Mouse (Mus musculus): ENCODE measurements around the gene Tinf2. TPM values are rescaled to one million over a fixed set of nuclear protein-coding genes. Genes with fewer than 3 reads are reported as not detected.

Gene Tinf2
- polyA plus RNA-seq, 1 experiment from 2014 or later: 45.7 TPM

- Histone ChIP-seq H3K4me3 (no peak overlapping the region), H3K4me2 (replicated peaks) (no peak overlapping the region), H3K36me3 (no peaks in the 10 kb centered on the region), H3K27ac (no peak overlapping the region), H3K27me3 (replicated peaks) (no peaks in the 10 kb centered on the region), H3K4me1 (no peaks in the 10 kb centered on the region), H3K9ac (no peak overlapping the region), H3K9me3 (no peaks in the 10 kb centered on the region)
- ATAC-seq (ENCODE audit: low FRiP score, low read depth): no peak
- WGBS: 87% methylated on average over 4 of the region's 4 CpGs
These were observed 15.6 kb upstream of the Tinf2 start for GRCm38 (mm10) chr14:55697226-55697625.

- no peak for ATAC-seq (ENCODE audit: low FRiP score, low read depth)
- H3K9ac ChIP-seq: no peak overlapping the region
- no peaks in the 10 kb centered on the region for H3K9me3 ChIP-seq
- H3K27me3 ChIP-seq (replicated peaks): no peaks in the 10 kb centered on the region
- H3K4me3 ChIP-seq: no peak overlapping the region
- H3K27ac ChIP-seq: no peak overlapping the region
- 81% methylated on average over 10 of the region's 10 CpGs for WGBS
- H3K4me1 ChIP-seq: no peaks in the 10 kb centered on the region
- H3K36me3 ChIP-seq: no peaks in the 10 kb centered on the region
- H3K4me2 ChIP-seq (replicated peaks): no peak overlapping the region
These were observed 7.8 kb upstream of the Tinf2 start for GRCm38 (mm10) chr14:55689433-55689832.

GRCm38 (mm10) chr14:55682118-55682493 lies 486 bp upstream of the Tinf2 start:
- Histone ChIP-seq H3K36me3 (peaks cover 31% of the 10 kb centered on the region), H3K9me3 (no peaks in the 10 kb centered on the region), H3K27ac (no peak overlapping the region), H3K27me3 (replicated peaks) (no peaks in the 10 kb centered on the region), H3K4me2 (replicated peaks) (peak overlapping the region; percentile 87), H3K4me1 (peaks cover 9% of the 10 kb centered on the region), H3K9ac (no peak overlapping the region), H3K4me3 (peak overlapping the region; percentile 72)
- WGBS: 17% methylated on average over 3 of the region's 3 CpGs
- ATAC-seq (ENCODE audit: low FRiP score, low read depth): peak; percentile 49

- Histone ChIP-seq H3K9me3 (no peaks in the 10 kb centered on the region), H3K4me2 (replicated peaks) (no peak overlapping the region), H3K27me3 (replicated peaks) (no peaks in the 10 kb centered on the region), H3K36me3 (peaks cover 49% of the 10 kb centered on the region), H3K9ac (no peak overlapping the region), H3K4me1 (peaks cover 9% of the 10 kb centered on the region), H3K27ac (no peak overlapping the region), H3K4me3 (no peak overlapping the region)
- ATAC-seq (ENCODE audit: low FRiP score, low read depth): no peak
- WGBS: 90% methylated on average over 4 of the region's 4 CpGs
These were observed 4.0 kb downstream of the Tinf2 start for GRCm38 (mm10) chr14:55677615-55678014.

GRCm38 (mm10) chr14:55672741-55673060 lies 8.9 kb downstream of the Tinf2 start:
- WGBS: 87% methylated on average over 7 of the region's 7 CpGs
- no peak overlapping the region for H3K27ac ChIP-seq

DNA sequence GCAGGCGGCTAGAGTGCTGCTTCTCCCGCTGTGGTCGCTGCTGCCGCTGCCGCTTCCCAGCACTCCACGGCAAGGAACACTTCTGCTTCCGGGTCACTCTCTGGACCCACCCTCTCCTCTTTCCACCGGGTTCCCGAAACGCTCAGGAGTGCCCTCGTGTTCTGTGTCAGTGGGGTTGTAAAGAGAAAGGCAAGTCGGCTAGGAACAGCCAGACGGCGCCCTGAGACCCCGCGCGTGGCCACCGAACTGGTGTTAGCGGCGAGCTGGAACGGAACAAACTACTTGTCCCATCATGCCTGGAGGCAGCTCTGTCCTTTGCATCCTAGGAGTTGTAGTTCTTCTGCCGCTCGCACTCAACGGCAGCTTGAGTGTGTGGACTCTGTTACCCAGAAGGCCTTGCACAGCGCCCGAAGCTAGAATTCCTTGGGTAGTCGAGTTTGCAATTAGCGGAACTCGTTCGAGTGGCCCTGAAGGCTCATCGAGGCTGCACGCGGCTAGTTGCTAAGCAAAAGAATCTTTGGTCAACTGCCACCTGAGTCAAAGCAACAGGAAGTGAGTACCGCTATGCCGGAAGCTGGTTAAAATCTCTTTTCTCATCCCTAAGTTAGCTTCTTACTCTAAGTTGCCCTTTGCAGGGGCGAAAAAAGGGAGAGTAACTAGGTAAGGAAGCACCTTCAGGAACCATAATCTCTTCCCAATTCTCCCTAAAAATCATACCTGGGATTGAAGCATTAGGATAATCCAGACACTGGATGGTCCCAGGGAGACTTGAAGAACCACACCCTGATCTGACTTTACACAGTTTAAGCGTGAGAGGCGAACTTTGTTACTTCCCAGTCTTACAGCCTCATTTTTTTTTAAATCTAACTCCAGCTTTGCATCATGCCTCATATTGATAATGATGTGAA lies 9.5 kb downstream of the Tinf2 start, which contains the start of the genes Gmpr2 and Nedd8:
Gene Gmpr2 (plus strand): TSS at position 109 of the 908 bp plus-strand sequence.
Gene Nedd8 (minus strand): TSS at position 292 of the 908 bp plus-strand sequence.
- peak; percentile 97 for ATAC-seq (ENCODE audit: low FRiP score, low read depth)
- 1% methylated on average over 38 of the region's 38 CpGs for WGBS

More at GRCm38 (mm10) chr14:55672741-55673060, 8.9 kb downstream of the Tinf2 start:
- Histone ChIP-seq H3K27me3 (replicated peaks) (no peaks in the 10 kb centered on the region), H3K9ac (peak overlapping the region; percentile 41), H3K4me1 (peaks cover 15% of the 10 kb centered on the region), H3K4me3 (peak overlapping the region; percentile 74; the same call in 1 of the 2 replicates), H3K36me3 (peaks cover 23% of the 10 kb centered on the region), H3K4me2 (replicated peaks) (peak overlapping the region; percentile 96), H3K9me3 (no peaks in the 10 kb centered on the region)
- ATAC-seq (ENCODE audit: low FRiP score, low read depth): no peak

DNA sequence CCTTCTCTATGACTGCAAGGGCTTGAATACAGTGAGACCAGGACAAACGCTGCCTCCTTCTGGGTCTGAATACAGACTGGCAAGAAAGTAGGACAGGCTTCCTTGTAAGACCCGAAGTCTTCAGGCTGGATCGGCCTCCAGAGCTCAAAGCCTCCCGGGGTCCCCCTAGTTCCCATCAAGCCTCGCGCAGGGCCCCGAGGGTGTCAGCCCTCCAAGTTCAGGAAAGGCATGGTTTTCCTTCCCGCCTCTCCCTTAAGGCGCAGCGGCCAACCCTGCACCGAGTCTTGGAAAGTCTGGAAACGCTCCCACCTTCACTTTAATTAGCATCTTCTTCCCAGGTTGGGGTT lies 10.2 kb downstream of the Tinf2 start:
- Histone ChIP-seq H3K36me3 (peaks cover 14% of the 10 kb centered on the region), H3K4me2 (replicated peaks) (peak overlapping the region; percentile 96), H3K27ac (peak overlapping the region; percentile 72; the same call in 1 of the 2 replicates), H3K27me3 (replicated peaks) (no peaks in the 10 kb centered on the region), H3K4me3 (peak overlapping the region; percentile 74), H3K9me3 (no peaks in the 10 kb centered on the region), H3K4me1 (peaks cover 15% of the 10 kb centered on the region), H3K9ac (peak overlapping the region; percentile 80)
- under 1% methylated on average over 12 of the region's 12 CpGs for WGBS
- peak; percentile 61 for ATAC-seq (ENCODE audit: low FRiP score, low read depth)

More for the DNA sequence above, 9.5 kb downstream of the Tinf2 start, which contains the start of the genes Gmpr2 and Nedd8:
- H3K27me3 ChIP-seq (replicated peaks): no peaks in the 10 kb centered on the region
- peak within 1 kb of the TSS; percentile 74 for H3K4me3 ChIP-seq
- H3K9ac ChIP-seq: peak within 1 kb of the TSS; percentile 80
- H3K4me1 ChIP-seq: peaks cover 15% of the 10 kb centered on the region
- H3K27ac ChIP-seq: peak within 1 kb of the TSS; percentile 72; the same call in 1 of the 2 replicates
- peak within 1 kb of the TSS; percentile 96 for H3K4me2 ChIP-seq (replicated peaks)
- peaks cover 17% of the 10 kb centered on the region for H3K36me3 ChIP-seq
- no peaks in the 10 kb centered on the region for H3K9me3 ChIP-seq

- peaks cover 28% of the 10 kb centered on the region for H3K36me3 ChIP-seq
- peak overlapping the region; percentile 61 for H3K4me2 ChIP-seq (replicated peaks)
- no peak overlapping the region for H3K4me3 ChIP-seq
- no peaks in the 10 kb centered on the region for H3K9me3 ChIP-seq
- H3K27me3 ChIP-seq (replicated peaks): no peaks in the 10 kb centered on the region
- H3K4me1 ChIP-seq: no peaks in the 10 kb centered on the region; the same call in 1 of the 2 replicates
- 51% methylated on average over 2 of the region's 2 CpGs for WGBS
- no peak for ATAC-seq (ENCODE audit: low FRiP score, low read depth)
- no peak overlapping the region for H3K9ac ChIP-seq
- H3K27ac ChIP-seq: no peak overlapping the region
These were observed 21.0 kb downstream of the Tinf2 start for GRCm38 (mm10) chr14:55660636-55661035.

DNA sequence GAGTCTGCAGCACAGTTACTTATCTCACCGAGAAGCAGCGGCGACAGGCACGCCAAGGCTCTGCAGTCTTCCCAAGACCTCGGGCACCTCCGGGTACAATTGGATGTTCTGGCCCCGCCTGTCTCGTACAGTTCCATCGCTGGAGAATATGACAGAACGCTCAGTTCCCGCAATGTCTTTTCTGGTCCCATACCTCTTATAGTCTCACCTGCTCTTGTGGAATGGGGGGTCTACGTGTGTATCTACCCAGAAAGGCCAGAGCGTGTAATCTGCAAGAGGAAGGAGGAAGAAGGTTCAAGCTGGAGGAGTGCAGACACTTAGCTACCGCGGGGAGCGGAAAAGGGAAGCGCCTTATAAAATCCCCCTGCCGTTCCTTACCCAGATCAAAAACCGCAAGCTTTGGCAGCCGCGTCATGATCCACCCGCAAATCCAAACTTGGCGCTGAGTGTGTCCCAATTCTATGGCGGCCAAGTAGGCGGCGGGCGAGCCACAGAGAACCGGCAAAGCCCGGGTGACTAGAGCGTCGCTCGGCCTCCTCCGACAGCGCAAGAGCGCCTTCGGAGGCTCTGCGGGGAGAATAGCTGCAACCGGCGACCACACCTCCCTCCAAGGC lies 21.6 kb downstream of the Tinf2 start, which contains the start of gene Mdp1:
Gene Mdp1 (minus strand): TSS at position 549 of the 614 bp plus-strand sequence.
- Histone ChIP-seq H3K36me3 (peaks cover 28% of the 10 kb centered on the region), H3K4me2 (replicated peaks) (peak within 1 kb of the TSS; percentile 61), H3K27ac (peak within 1 kb of the TSS; percentile 0; the same call in 1 of the 2 replicates), H3K4me1 (no peaks in the 10 kb centered on the region; the same call in 1 of the 2 replicates), H3K4me3 (peak within 1 kb of the TSS; percentile 64), H3K27me3 (replicated peaks) (no peaks in the 10 kb centered on the region), H3K9me3 (no peaks in the 10 kb centered on the region), H3K9ac (peak within 1 kb of the TSS; percentile 72)
- peak; percentile 94 for ATAC-seq (ENCODE audit: low FRiP score, low read depth)
- under 1% methylated on average over 39 of the region's 39 CpGs for WGBS

DNA sequence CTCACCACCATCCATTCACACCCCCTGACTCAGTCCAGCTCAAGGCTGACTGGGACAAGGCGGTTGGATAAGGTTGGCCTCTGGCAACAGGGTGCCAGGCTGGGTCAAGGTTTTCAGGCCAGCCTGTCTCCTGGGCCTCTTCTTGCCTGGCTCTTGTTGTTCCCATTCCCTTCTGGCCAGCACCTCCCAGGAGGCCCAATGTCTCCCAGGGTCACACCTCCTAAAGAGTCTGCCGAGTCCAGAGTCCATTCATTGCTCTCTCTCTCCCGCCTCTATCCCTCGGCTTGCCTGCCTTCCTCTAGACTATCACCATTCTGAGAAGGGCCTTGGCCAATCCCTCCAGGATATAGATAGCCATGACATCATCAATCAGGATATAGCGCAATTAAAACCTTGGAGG lies 23.6 kb downstream of the Tinf2 start:
- no peak overlapping the region for H3K4me3 ChIP-seq
- H3K36me3 ChIP-seq: peaks cover 18% of the 10 kb centered on the region
- WGBS: 92% methylated on average over 5 of the region's 5 CpGs
- H3K4me2 ChIP-seq (replicated peaks): no peak overlapping the region
- no peaks in the 10 kb centered on the region for H3K27me3 ChIP-seq (replicated peaks)
- H3K9ac ChIP-seq: no peak overlapping the region
- no peaks in the 10 kb centered on the region for H3K9me3 ChIP-seq
- H3K27ac ChIP-seq: no peak overlapping the region
- H3K4me1 ChIP-seq: no peaks in the 10 kb centered on the region; the same call in 1 of the 2 replicates
- no peak for ATAC-seq (ENCODE audit: low FRiP score, low read depth)

GRCm38 (mm10) chr14:55656935-55657334 lies 24.7 kb downstream of the Tinf2 start:
- WGBS: 90% methylated on average over 3 of the region's 3 CpGs
- Histone ChIP-seq H3K9ac (no peak overlapping the region), H3K9me3 (no peaks in the 10 kb centered on the region), H3K27ac (no peak overlapping the region), H3K4me2 (replicated peaks) (no peak overlapping the region), H3K4me1 (no peaks in the 10 kb centered on the region; the same call in 1 of the 2 replicates), H3K4me3 (no peak overlapping the region), H3K36me3 (peaks cover 13% of the 10 kb centered on the region), H3K27me3 (replicated peaks) (no peaks in the 10 kb centered on the region)
- no peak for ATAC-seq (ENCODE audit: low FRiP score, low read depth)

DNA sequence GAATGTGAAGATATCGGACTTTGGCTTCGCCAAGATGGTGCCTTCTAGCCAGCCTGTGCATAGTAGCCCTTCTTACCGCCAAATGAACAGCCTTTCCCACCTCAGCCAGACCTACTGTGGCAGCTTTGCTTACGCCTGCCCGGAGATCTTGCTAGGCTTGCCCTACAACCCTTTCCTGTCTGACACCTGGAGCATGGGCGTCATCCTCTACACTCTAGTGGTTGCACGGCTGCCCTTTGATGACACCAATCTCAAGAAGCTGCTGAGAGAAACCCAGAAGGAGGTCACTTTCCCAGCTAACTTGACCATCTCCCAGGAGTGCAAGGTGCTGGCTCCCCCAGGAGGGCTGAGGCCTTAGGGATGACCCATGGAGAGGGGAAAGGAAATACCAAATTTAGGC lies 30.1 kb downstream of the Tinf2 start:
- no peak overlapping the region for H3K4me2 ChIP-seq (replicated peaks)
- H3K27ac ChIP-seq: no peak overlapping the region
- ATAC-seq (ENCODE audit: low FRiP score, low read depth): no peak
- H3K27me3 ChIP-seq (replicated peaks): no peaks in the 10 kb centered on the region
- H3K9ac ChIP-seq: no peak overlapping the region
- H3K9me3 ChIP-seq: no peaks in the 10 kb centered on the region
- 90% methylated on average over 7 of the region's 7 CpGs for WGBS
- H3K36me3 ChIP-seq: 0 out of 2 replicates have a peak, but pooled peaks cover 3% of the 10 kb centered on the region
- no peaks in the 10 kb centered on the region for H3K4me1 ChIP-seq
- H3K4me3 ChIP-seq: no peak overlapping the region
